Mouse (Mus musculus): ENCODE results near the gene Ifitm5. TPM values are rescaled to one million over a fixed set of nuclear protein-coding genes. Genes with fewer than 3 reads are reported as not detected.
"Not testable (repeated sequence)": the region's sequence is repeated elsewhere in the genome, so short reads cannot be mapped to it uniquely, and the experiment has no call there.

Ifitm5 gene
- total and polyA plus RNA-seq, 2 experiments = 0.55 to 1.0 TPM

DNA sequence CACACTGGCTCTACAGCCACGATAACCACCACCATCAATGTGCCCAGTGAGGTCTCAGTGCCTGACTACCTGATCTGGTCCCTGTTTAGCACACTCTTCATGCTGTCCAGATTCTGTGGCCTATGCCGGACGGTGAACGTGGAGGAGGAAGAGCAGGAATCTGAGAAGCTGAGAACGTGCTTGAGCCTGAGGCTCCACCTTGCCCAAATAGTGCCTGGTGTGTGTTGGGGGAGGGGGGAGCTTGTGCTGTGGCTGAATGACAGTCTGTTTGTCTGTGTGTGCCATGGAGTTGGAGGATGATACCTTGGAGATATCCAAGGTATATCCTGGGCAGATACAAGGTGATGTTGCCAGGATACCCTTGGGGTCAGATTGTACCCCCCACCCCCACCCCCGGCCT lies 40.1 kb upstream of the Ifitm5 start:
- H3K27ac ChIP-seq (replicated peaks; ENCODE audit: insufficient read depth, low read depth, low read length) = no peak overlapping the region
- no peaks in the 10 kb centered on the region for H3K79me2 ChIP-seq (ENCODE audit: control insufficient read depth, insufficient read depth, low read length)
- WGBS = 84% methylated on average over 6 of the region's 6 CpGs
- DNase-seq (ENCODE audit: extremely low read depth, low read depth, low spot score) = no peak
- no peaks in the 10 kb centered on the region for H3K27me3 ChIP-seq (ENCODE audit: control insufficient read depth, insufficient read depth, low read length)
- H3K4me1 ChIP-seq (ENCODE audit: control insufficient read depth, insufficient read depth, low read length) = peaks cover 2% of the 10 kb centered on the region; the same call in 1 of the 2 replicates
- H3K36me3 ChIP-seq (ENCODE audit: control insufficient read depth, insufficient read depth, low read length) = no peaks in the 10 kb centered on the region
- H3K4me3 ChIP-seq (ENCODE audit: insufficient read depth, low read depth, low read length) = no peak overlapping the region
- TF ChIP-seq CTCF (IDR thresholded peaks at IDR 0.05; ENCODE audit: low read depth, low read length) (no peak), POLR2A (IDR thresholded peaks at IDR 0.05; ENCODE audit: extremely low read depth, insufficient read depth, low read length) (no peak)
- H3K9ac ChIP-seq (ENCODE audit: low read depth, low read length) = no peak overlapping the region

- no peak for DNase-seq (ENCODE audit: extremely low read depth, low read depth, low spot score)
- WGBS = 92% methylated on average over 4 of the region's 4 CpGs
- TF ChIP-seq POLR2A (IDR thresholded peaks at IDR 0.05; ENCODE audit: extremely low read depth, insufficient read depth, low read length) (no peak), CTCF (IDR thresholded peaks at IDR 0.05; ENCODE audit: low read depth, low read length) (no peak)
- peaks cover 2% of the 10 kb centered on the region; the same call in 1 of the 2 replicates for H3K4me1 ChIP-seq (ENCODE audit: control insufficient read depth, insufficient read depth, low read length)
- no peak overlapping the region for H3K4me3 ChIP-seq (ENCODE audit: insufficient read depth, low read depth, low read length)
- no peaks in the 10 kb centered on the region for H3K79me2 ChIP-seq (ENCODE audit: control insufficient read depth, insufficient read depth, low read length)
- H3K9ac ChIP-seq (ENCODE audit: low read depth, low read length) = no peak overlapping the region
- H3K27me3 ChIP-seq (ENCODE audit: control insufficient read depth, insufficient read depth, low read length) = no peaks in the 10 kb centered on the region
- no peak overlapping the region for H3K27ac ChIP-seq (replicated peaks; ENCODE audit: insufficient read depth, low read depth, low read length)
- no peaks in the 10 kb centered on the region for H3K36me3 ChIP-seq (ENCODE audit: control insufficient read depth, insufficient read depth, low read length)
Observed at GRCm38 (mm10) chr7:140989022-140989421, 38.9 kb upstream of the Ifitm5 start.

- no peaks in the 10 kb centered on the region; the same call in 1 of the 2 replicates for H3K27me3 ChIP-seq (ENCODE audit: control insufficient read depth, insufficient read depth, low read length)
- no peak overlapping the region for H3K9ac ChIP-seq (ENCODE audit: low read depth, low read length)
- no peaks in the 10 kb centered on the region for H3K36me3 ChIP-seq (ENCODE audit: control insufficient read depth, insufficient read depth, low read length)
- WGBS = 42% methylated on average over 17 of the region's 17 CpGs
- H3K4me3 ChIP-seq (ENCODE audit: insufficient read depth, low read depth, low read length) = no peak overlapping the region
- H3K79me2 ChIP-seq (ENCODE audit: control insufficient read depth, insufficient read depth, low read length) = no peaks in the 10 kb centered on the region
- no peak for DNase-seq (ENCODE audit: extremely low read depth, low read depth, low spot score)
- TF ChIP-seq CTCF (IDR thresholded peaks at IDR 0.05; ENCODE audit: low read depth, low read length) (no peak), POLR2A (IDR thresholded peaks at IDR 0.05; ENCODE audit: extremely low read depth, insufficient read depth, low read length) (no peak)
- no peak overlapping the region for H3K27ac ChIP-seq (replicated peaks; ENCODE audit: insufficient read depth, low read depth, low read length)
- H3K4me1 ChIP-seq (ENCODE audit: control insufficient read depth, insufficient read depth, low read length) = peaks cover 2% of the 10 kb centered on the region; the same call in 1 of the 2 replicates
Observed at GRCm38 (mm10) chr7:140987182-140988138, 37.4 kb upstream of the Ifitm5 start.

- 90% methylated on average over 7 of the region's 7 CpGs for WGBS
- Histone ChIP-seq H3K4me3 (ENCODE audit: insufficient read depth, low read depth, low read length) (no peak overlapping the region), H3K4me1 (ENCODE audit: control insufficient read depth, insufficient read depth, low read length) (peaks cover 2% of the 10 kb centered on the region; the same call in 1 of the 2 replicates), H3K27ac (replicated peaks; ENCODE audit: insufficient read depth, low read depth, low read length) (no peak overlapping the region), H3K9ac (ENCODE audit: low read depth, low read length) (no peak overlapping the region), H3K36me3 (ENCODE audit: control insufficient read depth, insufficient read depth, low read length) (no peaks in the 10 kb centered on the region), H3K79me2 (ENCODE audit: control insufficient read depth, insufficient read depth, low read length) (no peaks in the 10 kb centered on the region), H3K27me3 (ENCODE audit: control insufficient read depth, insufficient read depth, low read length) (no peaks in the 10 kb centered on the region; the same call in 1 of the 2 replicates)
- TF ChIP-seq POLR2A (IDR thresholded peaks at IDR 0.05; ENCODE audit: extremely low read depth, insufficient read depth, low read length) = no peak
- TF ChIP-seq CTCF (IDR thresholded peaks at IDR 0.05; ENCODE audit: low read depth, low read length) = no peak
- DNase-seq (ENCODE audit: extremely low read depth, low read depth, low spot score) = no peak
Observed at GRCm38 (mm10) chr7:140982971-140983370, 32.9 kb upstream of the Ifitm5 start.

DNA sequence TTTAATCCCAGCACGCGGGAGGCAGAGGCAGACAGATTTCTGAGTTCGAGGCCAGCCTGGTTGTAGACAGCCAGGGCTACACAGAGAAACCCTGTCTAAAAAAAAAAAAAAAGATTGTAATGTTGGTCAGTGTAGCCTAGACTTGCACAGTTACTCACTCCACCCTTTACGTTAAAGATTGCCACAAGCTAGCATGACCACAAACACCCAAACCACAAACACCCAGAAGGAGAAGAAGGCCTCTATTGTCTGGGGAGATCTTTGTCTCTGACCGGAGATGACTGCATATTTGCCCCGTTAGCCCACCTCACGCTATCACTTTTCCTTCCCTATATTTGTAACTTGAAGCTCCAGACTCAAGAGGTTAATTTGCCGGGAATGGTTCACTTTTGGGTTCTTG lies 31.6 kb upstream of the Ifitm5 start:
- DNase-seq (ENCODE audit: extremely low read depth, low read depth, low spot score) = no peak
- Histone ChIP-seq H3K27ac (replicated peaks; ENCODE audit: insufficient read depth, low read depth, low read length) (no peak overlapping the region), H3K4me3 (ENCODE audit: insufficient read depth, low read depth, low read length) (no peak overlapping the region), H3K27me3 (ENCODE audit: control insufficient read depth, insufficient read depth, low read length) (no peaks in the 10 kb centered on the region; the same call in 1 of the 2 replicates), H3K36me3 (ENCODE audit: control insufficient read depth, insufficient read depth, low read length) (no peaks in the 10 kb centered on the region), H3K9ac (ENCODE audit: low read depth, low read length) (no peak overlapping the region), H3K79me2 (ENCODE audit: control insufficient read depth, insufficient read depth, low read length) (no peaks in the 10 kb centered on the region), H3K4me1 (ENCODE audit: control insufficient read depth, insufficient read depth, low read length) (no peaks in the 10 kb centered on the region)
- TF ChIP-seq CTCF (IDR thresholded peaks at IDR 0.05; ENCODE audit: low read depth, low read length) (no peak), POLR2A (IDR thresholded peaks at IDR 0.05; ENCODE audit: extremely low read depth, insufficient read depth, low read length) (no peak)
- 90% methylated on average over 8 of the region's 8 CpGs for WGBS

- H3K36me3 ChIP-seq (ENCODE audit: control insufficient read depth, insufficient read depth, low read length); H3K9ac ChIP-seq (ENCODE audit: low read depth, low read length); H3K27me3 ChIP-seq (ENCODE audit: control insufficient read depth, insufficient read depth, low read length); H3K27ac ChIP-seq (replicated peaks; ENCODE audit: insufficient read depth, low read depth, low read length); H3K79me2 ChIP-seq (ENCODE audit: control insufficient read depth, insufficient read depth, low read length); DNase-seq (ENCODE audit: extremely low read depth, low read depth, low spot score); H3K4me1 ChIP-seq (ENCODE audit: control insufficient read depth, insufficient read depth, low read length); H3K4me3 ChIP-seq (ENCODE audit: insufficient read depth, low read depth, low read length): not testable (repeated sequence)
- 59% methylated on average over 9 of the region's 9 CpGs for WGBS
Observed at GRCm38 (mm10) chr7:140976720-140977119, 26.6 kb upstream of the Ifitm5 start.
